Mouse (Mus musculus): ENCODE measurements around the gene Hist1h2bb. TPM values are rescaled to one million over a fixed set of nuclear protein-coding genes. Genes with fewer than 3 reads are reported as not detected.
A peak's percentile ranks its signal among the peaks of the same experiment; 100 is the strongest.
"Not testable (repeated sequence)": the region's sequence is repeated elsewhere in the genome, so short reads cannot be mapped to it uniquely, and the experiment has no call there.

The Hist1h2bb gene
- polyA plus RNA-seq, 1 experiment: 7.4 TPM

- Histone ChIP-seq H3K27me3 (replicated peaks) (no peaks in the 10 kb centered on the region), H3K4me3 (replicated peaks) (peak overlapping the region; percentile 83), H3K4me1 (peaks cover 49% of the 10 kb centered on the region), H3K9me3 (no peaks in the 10 kb centered on the region), H3K36me3 (replicated peaks; ENCODE audit: low read length) (no peaks in the 10 kb centered on the region)
- no peak for TF ChIP-seq GATA1 (IDR thresholded peaks at IDR 0.05; ENCODE audit: borderline replicate concordance, low read length)
- no peak for TF ChIP-seq FLI1 (IDR thresholded peaks at IDR 0.05; ENCODE audit: low read length)
These were observed 752 bp downstream of the Hist1h2bb start for GRCm38 (mm10) chr13:23747081-23747891.

DNA sequence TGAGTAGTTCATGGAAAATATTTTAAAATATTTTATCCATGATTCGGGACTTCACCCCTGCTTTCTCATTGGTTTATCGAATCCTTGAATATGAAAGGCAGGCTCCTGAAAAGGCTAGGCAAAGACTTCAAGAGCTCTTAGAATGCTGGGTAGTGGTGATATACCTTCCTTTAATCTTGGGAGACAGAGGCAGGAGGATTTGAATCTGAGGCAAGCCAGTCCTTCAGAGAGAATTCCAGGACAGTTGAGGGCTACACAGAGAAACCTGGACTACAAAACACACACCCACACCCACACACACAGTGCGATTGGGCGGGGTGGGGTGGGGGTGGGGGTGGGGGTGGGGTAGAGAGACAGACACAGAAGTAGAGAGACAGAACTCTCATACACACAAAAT lies 1.4 kb downstream of the Hist1h2bb start:
- no peaks in the 10 kb centered on the region for H3K9me3 ChIP-seq
- peak overlapping the region; percentile 77 for H3K4me3 ChIP-seq (replicated peaks)
- peaks cover 51% of the 10 kb centered on the region for H3K4me1 ChIP-seq
- TF ChIP-seq FLI1 (IDR thresholded peaks at IDR 0.05; ENCODE audit: low read length) (no peak), GATA1 (IDR thresholded peaks at IDR 0.05; ENCODE audit: borderline replicate concordance, low read length) (no peak)
- no peaks in the 10 kb centered on the region for H3K27me3 ChIP-seq (replicated peaks)
- H3K36me3 ChIP-seq (replicated peaks; ENCODE audit: low read length): no peaks in the 10 kb centered on the region

- Histone ChIP-seq H3K4me1 (peaks cover 46% of the 10 kb centered on the region), H3K36me3 (replicated peaks; ENCODE audit: low read length) (no peaks in the 10 kb centered on the region), H3K4me3 (replicated peaks) (no peak overlapping the region), H3K27me3 (replicated peaks) (no peaks in the 10 kb centered on the region), H3K9me3 (no peaks in the 10 kb centered on the region)
- TF ChIP-seq FLI1 (IDR thresholded peaks at IDR 0.05; ENCODE audit: low read length) (no peak), GATA1 (IDR thresholded peaks at IDR 0.05; ENCODE audit: borderline replicate concordance, low read length) (no peak)
These were observed 3.1 kb downstream of the Hist1h2bb start for GRCm38 (mm10) chr13:23749563-23750121.

DNA sequence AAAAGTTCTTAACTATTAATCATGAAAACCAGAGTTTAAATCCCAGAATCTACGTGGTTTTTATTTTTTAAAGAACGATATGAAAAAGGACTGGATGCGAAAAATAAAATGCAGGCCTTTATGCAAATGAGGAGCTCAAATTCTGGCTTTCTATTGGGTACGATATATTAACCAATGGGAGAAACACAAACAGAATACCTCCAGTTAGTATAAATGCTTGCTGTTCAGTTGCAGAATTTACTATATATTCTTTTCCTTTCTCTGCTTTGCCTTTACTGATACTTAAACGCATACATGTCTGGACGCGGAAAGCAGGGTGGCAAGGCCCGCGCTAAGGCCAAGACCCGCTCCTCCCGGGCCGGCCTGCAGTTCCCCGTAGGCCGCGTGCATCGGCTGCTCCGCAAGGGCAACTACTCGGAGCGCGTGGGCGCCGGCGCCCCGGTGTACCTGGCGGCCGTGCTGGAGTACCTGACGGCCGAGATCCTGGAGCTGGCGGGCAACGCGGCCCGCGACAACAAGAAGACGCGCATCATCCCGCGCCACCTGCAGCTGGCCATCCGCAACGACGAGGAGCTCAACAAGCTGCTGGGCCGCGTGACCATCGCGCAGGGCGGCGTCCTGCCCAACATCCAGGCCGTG lies 4.4 kb downstream of the Hist1h2bb start, which contains the start of gene Hist1h2ab:
TSS of gene Hist1h2ab (plus strand) at position 288 of the 639 bp plus-strand sequence.
- not testable (repeated sequence) for H3K9me3 ChIP-seq; H3K36me3 ChIP-seq (replicated peaks; ENCODE audit: low read length); H3K27me3 ChIP-seq (replicated peaks)
- Histone ChIP-seq H3K4me1 (peaks cover 56% of the 10 kb centered on the region), H3K4me3 (replicated peaks) (peak within 1 kb of the TSS; percentile 89)

- peaks cover 56% of the 10 kb centered on the region for H3K4me1 ChIP-seq
- peak overlapping the region; percentile 87 for H3K4me3 ChIP-seq (replicated peaks)
- H3K36me3 ChIP-seq (replicated peaks; ENCODE audit: low read length): no peaks in the 10 kb centered on the region
- H3K27me3 ChIP-seq (replicated peaks): no peaks in the 10 kb centered on the region
- TF ChIP-seq FLI1 (IDR thresholded peaks at IDR 0.05; ENCODE audit: low read length) (no peak), GATA1 (IDR thresholded peaks at IDR 0.05; ENCODE audit: borderline replicate concordance, low read length) (no peak)
- H3K9me3 ChIP-seq: no peaks in the 10 kb centered on the region
These were observed 5.0 kb downstream of the Hist1h2bb start for GRCm38 (mm10) chr13:23751478-23751956.

DNA sequence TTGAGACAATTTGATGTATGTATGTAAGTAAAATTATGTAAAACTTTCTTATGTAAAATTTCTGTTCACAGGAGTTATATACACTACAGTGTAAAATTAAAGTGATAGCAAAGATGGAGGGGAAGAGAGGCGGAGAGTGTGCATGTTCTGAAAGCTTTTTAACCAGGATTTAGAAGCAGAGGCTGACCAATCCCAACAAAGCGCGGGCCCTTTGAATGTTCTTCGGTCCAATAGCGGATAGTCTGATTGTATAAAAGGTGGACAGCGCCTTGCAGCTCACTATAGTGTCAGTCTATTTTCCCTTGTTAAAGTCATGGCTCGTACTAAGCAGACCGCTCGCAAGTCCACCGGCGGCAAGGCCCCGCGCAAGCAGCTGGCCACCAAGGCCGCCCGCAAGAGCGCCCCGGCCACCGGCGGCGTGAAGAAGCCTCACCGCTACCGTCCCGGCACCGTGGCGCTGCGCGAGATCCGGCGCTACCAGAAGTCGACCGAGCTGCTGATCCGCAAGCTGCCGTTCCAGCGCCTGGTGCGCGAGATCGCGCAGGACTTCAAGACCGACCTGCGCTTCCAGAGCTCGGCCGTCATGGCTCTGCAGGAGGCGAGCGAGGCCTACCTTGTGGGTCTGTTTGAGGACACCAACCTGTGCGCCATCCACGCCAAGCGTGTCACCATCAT lies 5.7 kb downstream of the Hist1h2bb start, which contains the start of gene Hist1h3b:
TSS of gene Hist1h3b (plus strand) at position 201 of the 675 bp plus-strand sequence.
- not testable (repeated sequence) for H3K9me3 ChIP-seq; H3K27me3 ChIP-seq (replicated peaks); H3K36me3 ChIP-seq (replicated peaks; ENCODE audit: low read length)
- Histone ChIP-seq H3K4me1 (peaks cover 53% of the 10 kb centered on the region), H3K4me3 (replicated peaks) (peak within 1 kb of the TSS; percentile 87)

DNA sequence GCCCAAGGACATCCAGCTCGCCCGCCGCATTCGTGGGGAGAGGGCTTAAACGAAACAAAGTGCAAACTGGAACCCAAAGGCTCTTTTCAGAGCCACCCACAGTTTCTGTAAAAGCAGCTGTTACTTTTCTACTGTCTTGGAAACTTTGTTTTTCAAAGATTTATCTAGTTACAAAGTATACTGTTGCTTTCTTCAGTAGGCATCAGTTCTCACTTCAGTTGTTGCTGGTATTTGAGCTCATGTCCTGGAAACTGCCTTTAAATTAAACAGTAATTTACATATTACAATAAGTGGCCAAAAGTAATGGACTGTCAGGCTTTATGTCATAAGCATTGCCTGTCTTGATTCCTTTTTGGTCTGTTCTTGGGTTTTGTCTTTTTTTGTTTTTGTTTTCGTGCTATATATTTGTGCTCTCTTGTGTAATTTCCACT lies 6.2 kb downstream of the Hist1h2bb start:
- Histone ChIP-seq H3K4me1 (peaks cover 55% of the 10 kb centered on the region), H3K27me3 (replicated peaks) (no peaks in the 10 kb centered on the region), H3K36me3 (replicated peaks; ENCODE audit: low read length) (no peaks in the 10 kb centered on the region), H3K4me3 (replicated peaks) (peak overlapping the region; percentile 87), H3K9me3 (no peaks in the 10 kb centered on the region)
- no peak for TF ChIP-seq FLI1 (IDR thresholded peaks at IDR 0.05; ENCODE audit: low read length)
- TF ChIP-seq GATA1 (IDR thresholded peaks at IDR 0.05; ENCODE audit: borderline replicate concordance, low read length): no peak

- Histone ChIP-seq H3K9me3 (no peaks in the 10 kb centered on the region), H3K27me3 (replicated peaks) (no peaks in the 10 kb centered on the region), H3K4me3 (replicated peaks) (no peak overlapping the region), H3K4me1 (peaks cover 54% of the 10 kb centered on the region), H3K36me3 (replicated peaks; ENCODE audit: low read length) (no peaks in the 10 kb centered on the region)
- TF ChIP-seq FLI1 (IDR thresholded peaks at IDR 0.05; ENCODE audit: low read length) (no peak), GATA1 (IDR thresholded peaks at IDR 0.05; ENCODE audit: borderline replicate concordance, low read length) (no peak)
These were observed 7.0 kb downstream of the Hist1h2bb start for GRCm38 (mm10) chr13:23753314-23754078.

DNA sequence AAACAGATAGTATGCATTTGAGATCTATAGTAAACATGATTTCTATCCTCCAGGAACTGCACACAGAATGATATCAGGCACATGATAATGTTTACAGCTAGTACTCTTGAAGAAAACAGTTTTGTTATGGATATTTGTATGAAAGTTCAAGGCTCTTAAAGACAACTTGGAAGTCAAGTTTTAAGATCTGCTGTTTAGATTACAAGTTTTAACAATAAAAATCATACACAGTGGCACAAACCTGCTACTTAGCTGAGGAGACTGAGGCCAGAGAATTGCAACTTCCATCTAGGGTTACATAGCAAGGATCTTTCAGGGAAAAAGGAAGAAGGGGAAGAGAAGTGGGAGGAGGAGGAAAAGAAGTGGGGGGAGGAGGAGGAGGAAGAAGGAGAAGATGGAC lies 8.5 kb downstream of the Hist1h2bb start:
- TF ChIP-seq FLI1 (IDR thresholded peaks at IDR 0.05; ENCODE audit: low read length) (no peak), GATA1 (IDR thresholded peaks at IDR 0.05; ENCODE audit: borderline replicate concordance, low read length) (no peak)
- Histone ChIP-seq H3K27me3 (replicated peaks) (no peaks in the 10 kb centered on the region), H3K36me3 (replicated peaks; ENCODE audit: low read length) (no peaks in the 10 kb centered on the region), H3K4me3 (replicated peaks) (no peak overlapping the region), H3K4me1 (peaks cover 50% of the 10 kb centered on the region), H3K9me3 (no peaks in the 10 kb centered on the region)

All from megakaryocyte, embryonic 14.5 days (primary cell).